Mouse (Mus musculus): Measurements from ENCODE around the gene Prim2. TPM values are rescaled to one million over a fixed set of nuclear protein-coding genes. Genes with fewer than 3 reads are reported as not detected.

Prim2 gene
- total RNA-seq, 2 experiments from 2014 or later = 1.0 to 1.2 TPM

DNA sequence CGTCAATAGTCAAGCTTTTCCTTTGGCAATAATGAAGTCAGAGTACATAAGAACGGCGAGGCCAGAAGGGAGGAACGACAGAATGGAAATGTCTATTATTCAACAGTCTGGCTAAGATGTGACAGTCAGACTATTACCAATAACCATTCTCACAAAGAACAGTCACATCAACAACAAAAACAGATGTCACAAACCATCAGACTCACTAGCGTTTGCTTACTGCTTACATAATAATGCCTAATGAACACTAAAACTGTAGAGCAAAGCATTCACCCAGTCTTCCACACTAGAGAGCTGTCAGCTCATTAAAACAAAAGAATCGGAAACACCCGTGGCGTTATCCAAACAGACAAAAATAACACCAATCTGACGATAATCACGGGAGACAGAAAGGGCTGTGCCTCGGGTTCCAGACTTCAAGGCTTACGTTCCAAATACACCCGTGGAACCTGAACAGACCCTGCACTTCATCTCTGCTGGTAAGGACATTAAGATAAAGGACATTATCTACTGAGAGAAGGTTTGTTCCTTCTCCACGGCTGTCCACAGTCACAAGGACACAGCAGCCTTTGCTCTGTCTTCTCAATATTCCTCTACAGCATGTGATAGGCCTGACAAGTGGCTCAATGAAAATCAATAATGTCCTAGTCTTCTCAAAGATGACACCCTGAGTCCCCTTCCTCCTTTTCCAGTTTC lies 59.4 kb downstream of the Prim2 start:
- no peak for DNase-seq (ENCODE audit: low spot score)

DNA sequence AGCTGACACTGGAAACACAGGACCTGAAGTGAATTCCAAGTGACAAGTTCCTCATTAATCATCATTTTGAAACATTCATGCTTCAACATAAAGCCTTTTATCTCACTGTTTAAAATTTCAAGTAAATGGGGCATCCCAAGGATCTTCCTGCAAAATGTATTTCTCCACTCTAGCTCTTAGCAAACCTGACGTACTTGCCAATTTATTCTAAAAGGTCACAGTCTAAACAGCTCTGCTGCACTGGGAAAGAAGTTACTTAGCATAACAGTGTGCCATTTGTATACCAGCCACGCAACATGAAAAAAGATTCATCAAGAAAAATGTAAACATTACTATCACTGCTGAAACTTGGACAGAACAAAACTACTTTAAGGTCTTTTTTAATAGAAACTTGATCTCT lies 61.5 kb downstream of the Prim2 start:
- DNase-seq (ENCODE audit: low spot score) = no peak

DNA sequence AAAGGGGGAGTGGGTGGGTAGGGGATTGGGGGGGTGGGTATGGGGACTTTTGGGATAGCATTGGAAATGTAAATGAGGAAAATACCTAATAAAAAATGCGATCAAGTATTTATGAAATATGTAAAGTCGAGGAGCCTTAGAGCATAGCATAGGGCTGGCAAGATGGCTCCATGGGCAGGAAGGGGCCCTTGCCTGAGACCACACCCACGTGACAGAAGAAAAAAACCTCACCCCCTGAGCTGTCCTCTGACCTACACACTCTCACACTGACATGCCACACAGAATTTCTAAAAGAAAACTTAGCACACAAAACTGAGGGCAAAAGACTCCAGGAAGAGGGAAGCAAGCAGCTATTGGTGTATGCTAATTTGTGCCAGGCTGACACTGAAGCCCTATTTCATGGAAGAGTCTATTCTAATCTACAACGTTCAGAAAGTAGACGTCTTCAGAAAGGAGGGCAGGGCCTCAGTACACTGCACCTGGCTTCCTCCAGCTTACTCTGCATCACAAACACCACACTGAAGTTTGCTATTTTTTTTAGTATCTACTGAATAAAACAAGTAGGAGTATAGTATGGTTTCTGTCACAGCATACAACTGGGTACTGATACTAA lies 65.4 kb downstream of the Prim2 start:
- no peak for DNase-seq (ENCODE audit: low spot score)

DNA sequence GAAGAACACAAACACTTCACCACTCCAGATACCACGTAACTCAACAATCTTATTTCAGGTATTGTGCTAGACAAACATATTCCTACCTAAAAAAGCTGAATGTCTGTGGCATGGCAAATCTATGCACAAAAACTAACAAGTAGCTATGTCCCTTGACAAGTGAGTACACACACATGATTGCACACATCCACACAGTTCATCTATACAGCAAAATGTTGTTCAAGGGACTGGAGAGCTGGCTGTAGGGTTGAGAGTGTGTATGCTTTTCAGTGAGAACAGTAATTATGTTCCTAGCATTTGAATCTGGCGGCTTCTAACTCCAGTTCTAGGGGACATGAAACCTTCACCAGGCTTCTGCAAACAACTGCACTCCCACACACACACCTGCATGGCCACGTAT lies 69.9 kb downstream of the Prim2 start:
- no peak for DNase-seq (ENCODE audit: low spot score)

DNA sequence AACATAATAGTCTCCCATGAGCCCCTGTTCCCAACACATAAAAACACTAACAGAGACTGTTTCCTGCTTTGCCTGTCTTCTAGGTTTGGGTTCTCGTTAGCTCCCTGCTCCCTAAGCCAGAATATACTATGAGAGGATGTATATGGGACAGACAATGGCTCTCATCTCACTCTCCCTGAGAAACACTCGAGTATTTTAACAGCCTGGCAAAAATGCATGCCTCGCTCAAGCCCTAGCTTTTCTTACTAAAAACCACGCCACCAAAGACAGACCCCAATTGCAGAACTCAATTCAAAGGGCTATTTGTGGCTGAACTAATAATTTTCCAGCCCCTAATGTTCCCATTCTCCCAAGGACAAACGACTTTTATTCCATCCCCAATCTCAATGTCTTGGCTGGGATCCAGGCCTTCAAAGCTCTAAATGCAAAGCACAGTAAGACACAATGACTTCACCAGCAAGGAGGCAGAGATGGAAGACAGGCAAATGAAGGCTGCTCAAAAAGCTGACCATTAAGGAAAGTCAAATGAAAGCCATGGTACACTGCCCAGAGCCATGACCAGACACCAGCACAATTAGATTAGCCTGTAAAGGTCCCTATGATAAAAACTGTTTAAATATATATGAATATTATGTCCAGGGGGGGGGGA lies 70.5 kb downstream of the Prim2 start:
- no peak for DNase-seq (ENCODE audit: low spot score)

DNA sequence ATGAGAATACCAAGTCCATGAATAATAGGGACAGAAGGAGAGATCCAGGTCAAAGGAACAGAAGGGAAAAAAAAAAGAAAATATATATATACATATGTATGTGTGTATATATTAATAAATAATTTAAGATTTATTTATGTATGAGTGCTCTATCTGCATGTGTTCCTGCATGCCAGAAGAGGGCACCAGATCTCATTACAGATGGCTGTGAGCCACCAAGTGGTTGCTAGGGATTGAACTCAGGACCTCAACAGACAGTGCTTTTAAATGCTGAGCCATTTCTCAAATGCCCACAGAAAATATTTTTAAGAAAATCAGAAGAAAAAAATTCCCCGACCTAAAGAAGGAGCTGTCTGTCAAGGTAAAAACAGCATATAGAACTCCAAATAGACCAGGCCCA lies 72.6 kb downstream of the Prim2 start:
- no peak for DNase-seq (ENCODE audit: low spot score)

DNA sequence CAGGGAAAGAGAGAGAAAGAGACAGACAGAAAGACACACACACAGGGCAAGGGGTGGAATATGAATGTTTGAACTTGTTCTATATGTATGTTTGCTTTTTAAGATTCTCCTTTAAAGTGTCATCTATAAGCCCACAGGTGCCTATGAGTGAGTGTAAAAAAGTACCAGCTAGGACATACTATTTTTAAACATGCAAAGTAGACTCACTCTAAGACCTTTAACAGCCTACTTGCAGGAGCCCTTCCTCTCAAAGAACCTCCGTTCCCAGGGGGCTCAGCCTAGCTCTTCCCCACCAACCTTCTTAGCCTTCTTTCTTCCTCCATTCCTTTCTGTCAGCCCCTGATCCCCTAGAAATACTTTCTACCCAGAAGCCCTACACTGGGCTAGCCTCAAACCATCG lies 73.7 kb downstream of the Prim2 start:
- no peak for DNase-seq (ENCODE audit: low spot score)

DNA sequence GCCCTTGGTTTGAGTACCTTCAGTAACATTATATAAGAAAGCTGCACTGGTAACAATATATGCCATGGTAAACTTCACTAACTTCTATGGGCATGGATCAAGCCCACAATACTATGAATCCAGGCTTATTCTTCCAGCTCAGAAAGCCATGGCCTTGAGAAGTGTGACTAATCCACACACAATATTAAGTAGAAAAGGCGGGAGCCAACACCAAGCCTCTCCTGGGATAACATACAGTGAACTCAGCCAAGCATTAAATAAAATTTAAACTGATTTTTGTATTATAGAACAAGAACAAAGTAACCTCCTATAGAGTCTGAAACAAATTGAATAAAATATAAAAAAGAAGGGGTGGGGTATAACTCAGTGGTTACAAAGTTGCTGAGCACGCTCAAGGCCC lies 74.6 kb downstream of the Prim2 start:
- no peak for DNase-seq (ENCODE audit: low spot score)

DNA sequence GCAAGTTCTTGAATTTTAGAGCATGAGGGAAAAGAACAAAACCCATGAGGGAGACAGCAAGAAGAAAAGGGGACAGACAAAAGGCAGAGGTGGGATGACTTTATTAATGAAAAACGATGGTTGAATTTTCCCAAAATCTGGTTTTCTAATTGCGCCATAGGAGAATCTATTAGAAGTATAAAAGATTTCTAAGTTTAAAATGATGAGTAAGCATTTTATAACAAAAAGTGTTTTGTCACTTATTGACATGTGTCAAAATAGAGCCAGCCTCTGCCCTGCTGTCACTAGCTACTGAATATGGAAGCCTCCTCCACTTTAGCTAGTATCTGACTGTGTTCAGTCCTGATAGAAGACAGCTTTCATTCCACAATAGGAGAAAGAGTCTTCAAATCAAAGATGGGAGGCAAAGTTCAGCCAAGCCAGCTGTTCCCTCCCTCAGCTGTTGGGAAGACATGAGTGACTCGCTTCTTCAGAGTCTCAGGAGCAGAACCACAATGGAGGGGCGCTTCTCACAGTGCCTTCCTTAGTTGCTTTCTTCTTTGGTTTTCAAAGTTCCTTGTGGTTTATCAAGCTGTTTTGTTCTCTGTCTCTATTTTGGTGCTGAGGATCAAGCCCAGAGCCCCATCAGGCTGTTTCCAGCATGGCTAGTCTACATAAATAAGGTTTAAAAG lies 75.7 kb downstream of the Prim2 start:
- DNase-seq (ENCODE audit: low spot score) = no peak

DNA sequence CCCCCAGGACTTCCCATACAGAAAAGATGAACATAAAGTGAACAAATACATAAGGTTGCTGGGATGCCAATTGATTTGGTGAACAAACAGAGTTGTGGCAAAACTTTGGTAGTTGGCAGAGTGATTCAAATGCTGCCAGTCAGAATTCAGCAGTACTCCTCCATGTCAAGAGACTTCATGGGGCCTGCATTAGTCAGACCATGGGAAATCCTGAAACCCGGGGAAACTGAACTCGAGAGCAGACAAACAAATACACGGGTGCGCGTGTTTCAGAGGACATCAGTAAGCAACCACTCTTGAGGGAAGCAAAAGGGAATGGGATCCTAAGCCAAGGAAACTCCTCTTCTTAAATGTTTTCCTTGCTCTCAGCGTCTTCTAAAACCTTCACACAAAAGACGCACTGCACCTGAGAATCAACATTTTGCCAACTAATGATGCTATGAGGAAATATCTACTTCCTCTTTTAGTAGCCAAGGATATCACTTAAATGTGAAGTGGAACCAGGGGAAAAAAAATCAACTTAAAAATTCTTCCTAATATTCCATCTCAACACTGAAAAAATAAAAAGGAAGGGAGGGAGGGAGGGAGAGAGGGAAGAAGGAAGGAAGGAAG lies 77.5 kb downstream of the Prim2 start:
- DNase-seq (ENCODE audit: low spot score) = no peak

DNA sequence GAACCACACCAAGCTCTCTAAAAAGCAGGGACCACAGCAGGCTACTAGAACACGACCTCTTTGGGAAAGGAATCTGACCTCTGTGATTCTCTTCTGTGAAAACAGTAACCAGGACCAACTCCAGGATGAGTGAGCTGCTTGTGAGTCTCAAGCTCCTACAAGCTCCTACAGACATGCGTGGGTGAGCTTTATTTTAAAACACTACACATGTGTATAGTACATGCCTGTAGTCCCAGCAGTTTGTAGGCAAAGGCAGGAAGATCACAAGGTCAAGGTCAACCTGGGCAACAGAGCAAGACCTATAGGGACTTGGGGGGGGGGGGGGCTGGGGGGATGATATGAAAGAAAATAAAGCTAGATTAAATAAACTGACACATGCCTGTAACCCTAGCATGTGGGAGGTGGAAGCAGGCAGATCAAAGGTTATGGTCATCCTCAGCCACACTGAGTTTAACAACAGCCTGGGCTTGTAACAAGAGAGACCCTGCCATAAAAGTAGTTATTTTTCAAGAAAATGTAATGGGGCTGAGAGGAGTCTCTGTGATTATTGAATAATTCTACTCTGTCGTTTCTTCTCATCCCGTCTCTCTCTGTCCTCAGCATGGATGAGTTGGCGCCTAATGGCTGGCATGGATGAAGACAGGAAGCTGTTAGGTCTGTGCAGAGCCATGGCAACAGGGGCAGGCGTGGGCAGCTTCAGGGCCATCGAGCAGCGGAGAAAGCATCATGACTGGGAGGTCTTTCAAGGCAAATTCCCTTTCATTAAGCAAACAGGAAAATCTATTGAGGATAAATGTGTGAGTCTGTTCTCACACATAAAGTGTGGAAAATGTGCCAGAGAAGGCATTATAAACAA lies 78.8 kb downstream of the Prim2 start:
- no peak for DNase-seq (ENCODE audit: low spot score)

DNA sequence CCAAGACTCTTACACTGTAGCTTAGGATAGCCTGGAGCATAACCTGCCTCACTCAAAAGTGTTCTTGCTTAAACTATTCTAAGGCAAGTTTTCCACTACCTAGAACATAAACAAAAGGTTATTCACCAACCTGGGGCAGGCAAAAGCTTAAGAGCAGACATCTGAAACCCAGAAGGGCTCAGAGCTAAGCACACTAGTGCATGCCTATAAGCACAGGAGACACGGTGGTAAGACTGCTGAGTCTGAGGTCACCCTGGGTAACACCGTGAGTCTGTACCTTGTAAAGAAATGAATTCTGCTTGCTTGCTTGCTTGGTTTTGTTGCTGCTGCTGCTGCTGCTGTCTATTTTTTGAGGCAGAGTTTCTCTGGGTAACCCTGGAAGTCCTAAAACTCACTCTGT lies 80.1 kb downstream of the Prim2 start:
- no peak for DNase-seq (ENCODE audit: low spot score)

DNA sequence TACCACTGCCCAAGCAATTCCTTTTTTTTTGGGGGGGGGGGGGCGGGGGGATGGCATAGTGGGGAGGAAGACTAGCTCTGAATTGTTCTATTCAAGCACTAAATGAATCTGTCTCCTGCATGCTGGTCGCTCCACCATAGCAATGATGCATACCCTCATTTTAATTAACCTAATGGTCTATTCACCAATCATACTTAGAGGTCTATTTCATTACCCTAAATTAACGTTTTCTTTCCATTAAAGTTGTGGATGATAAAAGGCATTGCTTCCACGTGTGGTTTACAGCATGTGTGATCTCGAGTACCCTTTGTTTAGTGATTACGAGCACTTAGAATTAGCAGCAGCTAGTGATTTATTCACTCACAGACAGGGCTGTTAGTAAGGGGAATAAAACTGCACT lies 81.0 kb downstream of the Prim2 start:
- no peak for DNase-seq (ENCODE audit: low spot score)

DNA sequence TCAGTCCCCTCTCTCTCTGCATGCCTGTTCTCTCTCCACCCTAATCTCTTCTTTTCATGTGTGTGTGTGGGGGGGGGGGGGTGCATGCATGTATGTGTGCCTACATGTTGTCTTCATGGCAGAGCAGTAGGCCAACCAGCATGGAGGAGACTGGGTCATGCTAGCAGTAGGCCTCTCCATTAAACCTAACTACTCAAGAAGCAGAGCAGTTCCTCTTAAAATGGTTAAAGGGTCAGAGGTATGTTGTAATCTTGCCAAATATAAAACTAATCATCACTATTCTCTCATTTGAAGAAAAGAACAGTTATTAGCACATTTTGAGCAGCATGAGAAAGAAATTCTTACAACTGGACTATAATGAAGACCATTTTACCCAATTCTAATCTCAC lies 85.0 kb downstream of the Prim2 start:
- DNase-seq (ENCODE audit: low spot score) = no peak

DNA sequence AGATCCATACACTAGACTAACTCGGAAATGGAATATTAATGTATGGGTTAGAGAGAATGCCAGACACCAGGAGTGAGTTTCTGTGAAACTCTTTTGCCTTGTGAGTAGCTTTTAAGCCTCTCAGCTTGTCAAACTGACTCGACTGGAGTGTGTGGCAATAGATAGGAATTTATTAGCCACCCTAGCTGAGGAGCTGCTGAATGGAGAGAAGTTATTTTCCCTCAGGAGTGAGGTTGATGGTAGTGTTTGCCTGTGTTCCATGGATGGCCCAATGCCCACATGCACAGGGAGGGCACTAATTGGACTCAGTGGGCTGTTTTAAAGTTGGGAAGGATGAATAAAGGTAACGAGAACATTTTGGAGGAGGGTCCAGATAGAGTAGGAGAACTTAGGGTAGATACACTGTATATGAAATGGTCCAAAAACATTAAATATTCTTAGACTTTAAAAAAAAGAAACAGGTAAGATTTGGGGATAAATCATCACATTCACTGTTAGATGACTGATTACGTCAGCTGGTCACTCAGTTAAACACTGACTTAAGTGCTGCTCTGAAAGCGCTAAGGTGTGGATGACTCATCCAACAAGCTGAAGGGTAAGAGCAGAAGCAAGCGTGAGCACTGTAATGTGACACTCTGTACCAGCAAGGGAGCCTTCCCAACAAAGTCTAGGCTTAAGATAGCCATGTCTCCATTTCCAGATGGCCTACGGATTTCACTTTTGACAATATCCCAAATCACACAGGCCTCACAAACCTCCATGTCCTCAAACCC lies 85.6 kb downstream of the Prim2 start:
- DNase-seq (ENCODE audit: low spot score) = no peak

DNA sequence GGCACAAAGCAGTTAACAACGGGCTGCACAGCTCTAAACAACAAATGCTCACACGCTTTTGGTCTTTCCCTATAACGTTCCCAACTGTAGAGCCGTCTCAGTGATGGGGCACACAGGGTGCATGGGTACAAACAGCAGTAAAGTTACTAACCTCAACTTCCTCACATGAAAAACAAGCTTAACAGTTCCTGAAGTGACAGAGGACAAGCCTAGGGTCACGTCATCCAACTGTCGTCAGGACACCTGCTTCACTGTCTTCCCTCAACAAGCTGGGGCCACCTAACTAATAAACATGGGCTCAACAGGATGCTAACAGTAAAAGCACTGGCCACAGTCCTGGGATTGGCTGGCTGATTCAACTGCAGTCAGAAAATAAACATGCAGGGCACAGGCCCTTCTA lies 91.0 kb downstream of the Prim2 start:
- DNase-seq (ENCODE audit: low spot score) = no peak

DNA sequence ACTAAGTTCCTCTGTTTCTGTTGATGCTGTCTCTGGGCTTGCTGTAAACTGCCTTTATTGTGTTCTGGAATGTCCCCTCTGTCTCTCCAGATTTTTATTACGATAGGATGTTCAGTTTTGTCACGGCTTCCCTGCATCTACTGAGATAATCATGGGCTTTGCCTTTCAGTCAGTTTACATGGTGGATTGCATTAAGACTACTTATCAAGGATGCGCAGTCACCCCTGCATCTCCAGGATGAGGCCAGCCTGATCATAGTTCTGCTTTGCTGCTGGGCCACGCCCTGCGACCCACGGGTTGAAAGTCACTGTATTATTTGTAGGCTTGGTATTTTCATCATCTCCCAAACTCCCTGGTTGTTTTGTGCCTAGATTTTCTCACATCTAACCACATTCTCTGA lies 95.1 kb downstream of the Prim2 start:
- DNase-seq (ENCODE audit: low spot score) = no peak

DNA sequence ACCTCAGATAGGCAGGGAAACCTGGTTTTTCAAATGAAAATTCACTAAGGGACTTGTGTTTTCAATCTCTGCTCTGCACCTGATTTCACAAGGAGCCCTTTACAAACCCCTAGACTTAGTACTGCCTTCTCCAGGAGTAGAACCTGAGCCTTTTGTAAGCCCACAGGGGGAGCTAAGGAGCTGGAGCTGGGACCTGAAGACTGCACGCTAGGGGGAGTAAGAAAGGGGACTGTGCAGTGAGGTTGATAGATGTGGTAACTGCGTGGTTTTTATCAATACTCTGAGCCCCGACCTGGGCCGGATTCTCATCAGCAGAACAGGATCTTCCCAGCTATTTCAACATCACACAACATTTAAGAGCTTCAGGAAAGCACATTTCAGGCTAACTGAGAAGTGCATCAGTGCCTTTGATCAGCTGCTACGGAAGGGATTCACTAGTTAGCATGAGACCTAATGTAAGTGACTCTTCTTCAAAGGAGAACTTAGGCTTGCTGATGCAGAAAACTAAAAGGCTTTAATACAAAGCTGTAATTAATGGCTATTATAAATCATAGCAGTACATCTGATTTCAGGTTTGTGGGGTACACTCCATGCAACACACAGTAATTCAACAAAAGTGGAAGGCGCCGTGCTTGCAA lies 103.7 kb downstream of the Prim2 start:
- DNase-seq (ENCODE audit: low spot score) = no peak

DNA sequence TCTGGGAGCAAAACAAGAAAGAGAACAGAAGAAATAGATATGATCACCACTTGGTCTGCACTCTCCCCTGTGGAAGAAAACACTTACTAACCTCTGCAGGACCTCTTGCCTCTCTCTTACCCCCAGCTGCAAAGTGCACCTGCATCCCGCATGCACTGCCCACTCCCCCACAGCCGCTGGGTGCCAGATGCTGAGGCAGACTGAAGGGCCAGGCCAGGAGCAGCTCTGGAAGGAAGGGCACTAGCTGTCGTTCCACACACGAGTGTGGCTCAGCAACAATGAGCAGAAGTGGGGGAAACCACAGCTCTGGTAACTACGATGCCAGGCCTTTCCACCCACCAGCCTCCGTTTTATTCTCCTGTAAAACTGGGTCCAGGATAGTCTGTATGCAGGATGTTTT lies 105.6 kb downstream of the Prim2 start:
- no peak for DNase-seq (ENCODE audit: low spot score)

DNA sequence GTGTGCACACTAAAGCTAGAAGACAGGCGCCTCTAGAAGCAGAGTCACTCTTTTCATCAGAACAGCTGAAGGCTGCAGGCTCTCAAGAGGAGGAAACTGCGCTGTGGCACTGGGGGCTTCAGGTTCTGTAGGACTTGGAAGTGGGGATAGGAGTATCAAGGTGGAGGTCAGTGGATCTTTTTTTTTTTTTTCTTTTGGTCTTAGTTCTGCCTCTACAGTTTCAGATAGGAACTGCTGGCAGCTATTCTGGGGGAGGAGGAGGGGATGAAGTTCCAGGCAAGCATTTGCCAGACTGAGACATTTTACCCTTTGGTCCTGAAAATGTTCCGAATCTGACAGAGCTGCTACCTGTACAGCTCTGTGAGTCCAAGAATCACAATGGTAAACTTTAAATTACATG lies 106.0 kb downstream of the Prim2 start:
- DNase-seq (ENCODE audit: low spot score) = no peak
